Mouse (Mus musculus): ENCODE data around the gene Mak.

Mak gene
- long read RNA-seq, experiment 1: 0 reads
- long read RNA-seq, experiment 2: 0 reads

DNA sequence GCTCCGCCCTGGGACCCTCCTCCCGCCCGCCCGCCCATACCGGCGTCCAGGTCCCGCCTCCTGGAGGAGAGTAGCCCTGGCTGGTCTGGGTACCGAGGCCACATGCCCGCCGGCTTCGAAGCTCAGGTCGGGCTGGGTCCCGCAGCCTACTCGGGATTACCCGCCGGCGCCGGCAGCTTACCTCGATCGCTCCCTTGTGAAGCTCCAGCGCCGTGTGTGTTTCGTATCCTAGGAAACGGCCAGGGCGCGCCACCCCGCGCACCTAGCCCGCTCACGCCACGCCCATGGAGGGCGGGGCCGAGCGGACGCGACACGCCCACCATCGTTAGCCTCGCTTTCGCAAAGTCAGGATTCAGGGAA lies at the start of gene Mak:
Gene Mak (minus strand): TSS at position 286 of the 360 bp plus-strand sequence.
- intact Hi-C loops (cut with DNase I): no loop called here

DNA sequence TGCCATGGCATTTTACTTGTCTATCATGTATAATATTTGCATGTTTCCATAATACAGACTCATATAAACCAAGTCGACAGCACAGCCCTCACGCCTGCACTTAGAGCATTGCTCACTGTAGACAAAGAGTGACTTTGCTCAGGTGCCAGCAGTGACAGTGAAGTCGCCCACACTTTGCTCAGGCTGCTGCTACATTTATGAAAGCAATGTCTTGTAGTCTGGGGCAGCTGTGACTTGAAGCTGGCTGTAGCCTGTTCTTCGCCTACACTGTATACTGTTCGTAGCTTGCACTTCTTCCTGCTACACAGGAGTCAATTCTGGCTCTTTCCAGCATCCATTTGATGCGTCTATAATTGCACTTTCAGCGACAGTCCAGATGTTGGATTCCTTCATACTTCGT lies 49.6 kb upstream of the Mak start:
- intact Hi-C loops (cut with DNase I): no loop called here

DNA sequence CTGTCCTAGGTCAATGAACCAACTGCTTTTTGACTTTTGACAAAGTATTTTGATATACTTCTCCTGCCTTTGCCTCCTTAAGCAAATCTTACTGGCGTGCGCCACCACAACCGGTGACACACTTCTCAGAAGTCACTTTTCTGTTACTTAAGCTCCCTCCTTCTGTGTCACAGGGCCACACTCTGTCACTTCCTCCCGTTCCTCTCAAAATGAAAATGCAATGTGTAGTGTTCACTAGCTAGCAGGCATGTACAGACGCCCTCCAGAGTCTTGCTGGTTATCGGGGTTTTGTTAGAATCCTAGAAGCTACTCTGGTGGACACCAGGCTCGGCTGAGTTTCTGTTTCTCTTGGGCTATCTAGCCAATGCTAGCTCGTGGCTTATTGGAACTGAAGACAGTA lies 48.8 kb upstream of the Mak start:
- intact Hi-C loops (cut with DNase I): no loop called here

DNA sequence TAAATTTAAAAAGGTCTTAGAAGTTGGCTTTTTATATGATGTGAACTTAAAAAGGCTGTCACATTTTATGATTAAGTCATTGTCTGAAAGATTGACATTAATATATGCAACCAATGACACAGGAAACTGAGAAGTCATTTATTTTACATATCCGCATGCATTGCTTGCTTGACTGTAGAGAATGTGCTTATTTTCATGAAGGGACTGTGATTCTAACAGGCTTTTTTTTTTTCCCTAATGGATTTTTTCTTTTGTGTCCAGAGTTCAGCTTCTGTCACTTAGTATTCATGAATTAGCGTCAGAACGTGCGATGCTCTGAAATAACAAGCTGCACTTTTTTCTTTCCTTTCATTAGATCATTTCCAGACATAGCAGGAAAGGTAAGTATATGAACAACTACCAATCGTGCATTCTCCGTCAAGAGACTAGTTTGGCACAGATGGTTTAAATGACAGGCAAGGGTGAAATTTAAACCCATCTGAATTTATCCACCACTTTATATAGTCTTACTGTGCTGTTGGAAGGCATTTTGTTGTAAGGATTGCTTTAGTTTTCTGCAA lies 44.2 kb upstream of the Mak start:
- intact Hi-C loops (cut with DNase I): no loop called here

DNA sequence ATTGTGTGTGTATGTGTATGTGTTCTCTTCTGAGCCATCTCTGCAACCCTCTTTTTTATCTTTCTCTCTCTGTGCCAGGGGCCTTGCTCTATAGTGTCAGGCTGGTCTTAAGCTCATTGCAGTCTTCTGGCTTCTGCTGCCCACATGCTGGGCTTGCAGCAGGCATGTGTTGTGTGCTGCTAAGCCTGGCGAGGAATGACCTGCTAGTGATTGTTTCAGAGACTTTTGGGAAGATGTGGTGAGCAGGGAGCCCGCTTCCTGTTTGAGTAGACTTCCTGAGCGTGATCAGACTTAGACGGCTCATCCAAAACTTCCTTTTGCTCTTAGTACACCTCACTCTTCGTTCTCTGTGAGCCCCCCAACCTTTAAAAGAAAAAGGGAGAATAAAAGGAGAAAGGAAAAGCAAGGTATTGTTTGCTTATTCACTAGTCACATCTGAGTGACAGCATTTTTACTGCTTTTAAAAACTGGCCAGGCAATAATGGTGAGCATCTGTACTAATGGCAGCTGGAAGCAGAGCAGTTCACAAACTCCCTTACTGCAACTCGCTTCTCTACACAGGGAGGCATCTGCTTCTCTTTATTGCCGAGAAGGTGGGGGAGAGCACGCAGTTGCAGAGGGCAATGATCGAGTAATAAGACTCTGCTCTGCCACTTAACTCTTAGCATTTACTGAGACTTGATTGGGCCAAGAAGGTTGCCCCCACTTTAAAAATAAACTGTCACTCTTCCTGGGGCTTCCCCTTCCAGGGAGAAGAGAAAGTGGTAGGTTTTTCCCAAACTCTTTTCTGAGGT lies 39.8 kb upstream of the Mak start:
- intact Hi-C loops (cut with DNase I): no loop called here

DNA sequence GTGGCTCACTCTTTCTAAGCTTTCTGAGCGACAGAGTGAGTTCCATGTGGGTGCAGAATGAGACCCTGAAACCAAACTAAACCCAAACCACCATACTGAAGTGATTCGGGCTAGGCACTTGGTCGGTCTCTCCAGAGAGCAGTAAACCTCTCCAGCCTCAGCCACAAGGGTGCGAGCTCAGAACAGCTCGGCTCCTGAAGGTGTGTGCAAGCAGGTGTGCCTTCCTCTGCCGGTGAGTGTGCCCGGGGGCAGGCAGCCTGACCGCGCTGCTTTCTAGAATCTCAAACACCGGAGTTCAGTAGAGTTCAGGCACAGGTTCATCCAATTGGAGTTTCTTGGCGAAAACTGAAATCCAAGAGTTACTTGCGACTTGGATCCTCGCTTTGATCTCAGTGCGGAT lies 34.4 kb upstream of the Mak start, which contains the start of gene Sycp2l:
Gene Sycp2l (plus strand): TSS at position 368 of the 400 bp plus-strand sequence.
- intact Hi-C loops (cut with DNase I): no loop called here

DNA sequence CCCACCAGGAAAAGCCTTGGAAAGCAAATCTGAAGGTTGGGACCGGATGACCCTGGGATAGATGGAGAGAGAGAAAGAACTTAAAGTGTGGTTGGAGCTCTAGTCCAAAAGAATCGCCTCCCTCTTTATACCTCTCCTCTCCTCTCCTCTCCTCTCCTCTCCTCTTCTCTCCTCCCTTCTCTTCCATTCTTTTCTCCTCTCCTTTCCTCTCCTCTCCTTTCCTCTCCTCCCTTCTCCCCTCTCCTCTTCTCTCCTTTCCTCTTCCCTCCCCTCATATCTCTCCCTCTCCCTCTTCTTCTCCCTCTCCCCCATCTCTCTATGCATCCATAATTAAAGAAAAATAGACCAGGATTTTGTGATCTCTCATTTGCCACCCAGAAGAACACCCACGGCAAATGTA lies 31.4 kb upstream of the Mak start, which contains the start of gene Gcm2:
Gene Gcm2 (minus strand): TSS at position 101 of the 400 bp plus-strand sequence.
- intact Hi-C loops (cut with DNase I): no loop called here

DNA sequence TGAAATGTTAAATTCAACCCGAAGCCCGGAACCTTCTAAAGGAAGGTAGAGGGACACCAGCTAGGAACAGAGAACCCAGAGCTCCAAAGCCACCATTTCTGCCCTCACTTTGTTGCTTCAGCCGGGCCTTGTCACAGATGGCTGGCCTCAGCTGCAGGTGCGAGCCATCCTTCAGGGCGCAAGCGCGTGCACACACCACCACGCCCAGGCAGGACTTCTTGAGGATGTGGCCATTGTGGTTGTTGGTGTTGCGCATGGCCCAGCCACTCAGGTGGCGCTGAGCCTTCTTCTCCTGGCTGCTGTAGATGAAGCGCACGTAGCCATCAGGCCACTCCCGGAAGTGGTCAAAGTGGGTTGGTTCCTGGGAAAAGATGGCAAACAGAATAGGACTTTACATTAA lies 26.0 kb upstream of the Mak start:
- intact Hi-C loops (cut with DNase I): no loop called here

DNA sequence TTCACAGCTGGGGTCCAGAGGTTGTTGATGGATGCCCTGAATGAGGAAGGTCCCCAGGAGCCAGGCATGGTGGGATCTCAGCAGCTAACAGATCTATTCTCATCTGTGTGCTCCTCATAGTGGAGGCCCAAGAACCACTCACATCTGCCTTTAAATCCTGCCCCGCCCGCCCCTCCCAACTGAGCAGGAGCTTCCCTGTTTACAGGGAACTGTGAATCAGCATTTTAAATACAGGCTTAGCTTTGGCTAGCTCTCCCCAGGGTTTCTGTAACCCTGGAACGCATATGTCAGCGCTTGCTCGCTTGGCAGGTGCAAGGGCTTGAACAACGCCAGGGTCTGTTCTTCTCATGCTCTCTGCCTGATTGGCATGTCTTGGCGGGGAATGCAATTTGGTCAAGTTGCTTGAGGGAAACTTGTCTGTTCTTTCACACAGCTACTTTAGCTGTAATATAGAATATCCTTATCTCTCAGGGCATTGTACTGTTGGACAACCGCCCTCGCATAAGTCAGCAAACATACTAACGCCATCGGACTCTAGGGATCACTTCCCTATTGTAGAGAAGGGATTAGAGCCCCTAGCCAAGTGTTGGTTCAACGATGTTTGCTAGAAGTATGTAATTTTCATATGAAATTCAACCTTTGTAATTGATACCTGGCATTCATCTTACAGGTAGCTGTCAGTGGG lies 24.5 kb upstream of the Mak start:
- intact Hi-C loops (cut with DNase I): no loop called here

DNA sequence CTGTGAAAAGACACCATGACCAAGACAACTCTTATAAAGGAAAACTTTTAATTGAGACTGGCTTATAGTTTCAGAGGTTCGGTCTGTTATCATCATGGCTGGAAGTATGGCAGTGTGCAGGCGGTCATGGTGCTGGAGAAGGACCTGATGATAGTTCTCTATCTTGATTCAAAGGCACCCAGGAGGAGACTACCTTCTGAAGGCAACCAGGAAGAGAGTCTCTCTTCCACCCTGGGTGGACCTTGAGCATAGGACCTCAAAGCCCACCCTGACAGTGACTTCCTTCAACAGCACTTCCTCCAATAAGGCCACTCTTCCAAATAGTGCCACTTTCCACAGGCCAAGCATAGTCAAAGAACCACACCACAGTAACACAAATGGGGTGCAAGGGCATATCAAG lies 20.5 kb upstream of the Mak start:
- intact Hi-C loops (cut with DNase I): no loop called here

DNA sequence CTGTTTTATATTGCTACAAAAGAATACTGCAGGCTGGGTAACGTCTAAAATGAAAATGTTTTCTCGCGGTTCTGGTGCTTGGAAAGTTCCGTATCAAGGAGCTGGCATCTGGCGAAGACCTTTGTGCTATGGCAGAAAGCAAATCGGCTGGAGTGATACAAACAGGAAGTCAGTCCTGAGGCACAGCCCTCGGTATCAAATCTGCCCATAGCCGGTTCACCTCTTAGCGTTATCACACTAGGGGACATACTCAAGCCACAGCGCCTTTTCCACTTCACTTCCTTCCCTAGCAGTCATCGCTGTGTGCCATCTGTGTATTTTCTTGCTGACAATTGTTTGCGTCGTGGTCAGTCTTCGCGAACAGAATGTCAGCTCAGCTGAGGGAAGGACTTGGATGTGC lies 18.8 kb upstream of the Mak start:
- intact Hi-C loops (cut with DNase I): no loop called here

DNA sequence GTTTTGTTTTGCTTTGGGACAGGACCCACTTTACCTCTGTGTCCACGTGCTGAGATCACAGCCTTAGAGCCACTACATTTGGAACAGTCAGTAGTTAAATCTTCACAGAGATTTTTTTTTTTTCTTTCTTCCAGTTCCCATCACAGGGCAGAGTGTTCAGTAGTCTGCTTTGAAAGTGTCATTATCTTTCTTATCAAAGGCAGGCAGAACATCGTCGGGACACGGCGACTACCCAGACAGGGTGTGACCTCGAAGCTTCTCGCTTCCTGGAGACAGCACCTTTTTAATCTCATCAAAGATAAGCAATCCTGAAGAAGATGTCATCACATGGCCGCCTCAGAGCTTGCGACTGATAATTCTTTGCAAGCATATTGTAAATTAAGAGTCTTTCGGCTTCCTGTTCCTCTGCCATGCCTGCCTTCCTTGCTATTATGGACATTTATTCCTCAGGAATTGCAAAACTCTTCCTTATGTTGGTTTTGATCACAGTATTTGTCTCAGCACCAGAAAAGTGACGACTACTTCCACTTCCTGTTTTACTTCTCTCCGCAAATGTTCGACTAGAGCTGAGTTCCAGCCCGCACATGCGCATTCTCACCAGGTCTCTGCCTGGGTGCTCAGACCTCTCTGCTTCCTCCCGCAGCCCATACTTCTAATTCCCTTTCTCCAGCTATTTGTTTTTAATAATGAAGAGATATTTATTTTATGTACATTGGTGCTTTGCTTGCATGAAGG lies 18.0 kb upstream of the Mak start:
- intact Hi-C loops (cut with DNase I): no loop called here

DNA sequence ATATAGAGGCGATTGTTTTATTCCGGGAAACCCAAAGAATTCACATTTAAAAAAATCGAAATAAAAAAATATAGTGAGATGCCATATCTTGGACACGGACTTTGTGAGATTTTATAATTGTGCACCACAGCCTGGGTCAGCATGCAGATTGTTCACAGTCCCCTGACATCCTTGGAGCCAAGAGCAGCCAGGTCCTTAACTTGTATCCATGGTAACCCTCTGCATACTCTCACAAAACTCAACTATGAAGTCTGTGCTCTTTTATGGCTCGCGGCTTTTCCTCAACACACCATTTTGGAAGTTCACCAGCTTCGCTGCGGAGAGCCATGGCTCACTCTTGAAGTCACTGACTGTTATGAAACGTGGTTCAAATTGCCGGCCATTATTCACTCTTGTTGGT lies 14.7 kb upstream of the Mak start:
- intact Hi-C loops (cut with DNase I): no loop called here

DNA sequence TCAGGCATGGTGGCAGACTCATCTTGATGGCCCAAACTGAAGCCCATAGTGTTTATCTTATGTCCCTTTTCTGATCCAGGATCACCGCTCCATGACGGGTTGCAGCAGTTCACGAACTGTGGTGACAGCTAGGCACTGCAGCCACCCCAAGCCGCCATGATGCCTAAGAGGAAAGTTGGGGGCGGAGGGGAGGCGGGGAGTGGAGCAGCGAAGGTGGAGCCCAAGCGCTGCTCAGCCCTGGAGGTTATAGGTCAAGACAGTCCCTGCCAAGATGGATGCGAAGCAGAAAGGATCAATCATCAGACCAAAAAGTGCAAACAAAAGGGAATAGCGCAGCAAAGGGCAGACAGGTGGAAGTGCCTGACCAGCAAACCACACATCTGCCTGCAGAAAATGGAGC lies 11.8 kb upstream of the Mak start:
- intact Hi-C loops (cut with DNase I): no loop called here

DNA sequence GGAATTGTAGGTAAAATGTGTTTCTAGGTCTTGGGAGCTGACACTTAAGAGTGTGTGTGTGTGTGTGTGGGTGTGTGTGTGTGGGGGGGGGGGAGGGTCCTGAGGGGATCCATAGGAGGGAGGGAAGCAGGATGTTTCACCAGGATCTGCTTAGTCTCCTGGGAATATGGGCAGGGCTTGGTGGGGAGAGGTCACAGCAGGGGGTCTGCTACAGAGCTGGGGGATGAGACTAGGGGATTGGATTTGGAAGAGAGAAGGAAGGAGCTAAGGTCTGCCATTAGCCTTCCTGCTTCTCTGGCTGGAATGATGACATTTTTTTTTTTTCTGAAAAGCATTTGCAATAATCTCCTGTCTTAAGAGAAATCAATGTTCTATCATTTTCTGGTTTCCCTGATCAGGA lies 9.2 kb upstream of the Mak start:
- intact Hi-C loops (cut with DNase I): no loop called here

DNA sequence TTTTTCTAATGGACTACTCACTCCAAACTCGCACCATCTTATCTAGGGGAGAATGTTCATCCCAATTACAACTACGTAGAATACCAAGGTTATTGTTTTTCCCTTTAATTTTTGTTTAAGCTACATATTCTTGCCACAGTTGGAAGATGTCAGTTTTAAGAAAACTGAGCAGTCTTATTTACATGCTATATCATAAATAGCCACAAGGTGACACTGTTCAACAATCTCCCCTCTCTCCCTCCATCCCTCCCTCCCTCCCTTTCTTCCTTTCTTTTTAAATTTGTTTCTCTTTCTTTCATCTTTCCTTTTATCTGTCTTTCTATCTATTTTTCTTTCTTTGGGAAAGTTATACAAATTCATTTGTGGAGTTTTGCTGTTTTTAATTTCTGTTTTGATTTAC lies 5.6 kb upstream of the Mak start:
- intact Hi-C loops (cut with DNase I): loop anchor here (2.0 kb wide), 1 partner anchor 152 kb away; no protein-coding TSS in a partner anchor

DNA sequence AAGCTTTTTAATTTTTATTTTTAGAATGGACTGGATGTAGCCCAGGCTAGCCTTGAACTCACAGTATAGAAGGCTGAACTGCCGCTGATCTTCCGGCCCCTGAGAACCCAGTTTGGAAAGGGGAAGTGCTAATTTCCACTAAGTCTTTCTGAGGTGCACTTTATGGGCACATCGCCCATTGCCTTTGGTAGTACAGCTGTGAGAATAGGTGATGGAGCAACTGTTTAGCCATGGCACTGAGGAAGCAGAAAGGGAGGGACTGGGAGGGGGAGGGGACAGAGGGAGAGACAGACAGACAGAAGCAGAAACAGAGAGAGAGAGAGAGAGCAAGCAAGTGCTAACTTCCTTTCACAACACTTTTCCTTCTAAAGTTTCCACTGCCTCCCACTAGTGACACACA lies 5.0 kb upstream of the Mak start:
- intact Hi-C loops (cut with DNase I): loop anchor here (2.0 kb wide), 1 partner anchor 152 kb away; no protein-coding TSS in a partner anchor

DNA sequence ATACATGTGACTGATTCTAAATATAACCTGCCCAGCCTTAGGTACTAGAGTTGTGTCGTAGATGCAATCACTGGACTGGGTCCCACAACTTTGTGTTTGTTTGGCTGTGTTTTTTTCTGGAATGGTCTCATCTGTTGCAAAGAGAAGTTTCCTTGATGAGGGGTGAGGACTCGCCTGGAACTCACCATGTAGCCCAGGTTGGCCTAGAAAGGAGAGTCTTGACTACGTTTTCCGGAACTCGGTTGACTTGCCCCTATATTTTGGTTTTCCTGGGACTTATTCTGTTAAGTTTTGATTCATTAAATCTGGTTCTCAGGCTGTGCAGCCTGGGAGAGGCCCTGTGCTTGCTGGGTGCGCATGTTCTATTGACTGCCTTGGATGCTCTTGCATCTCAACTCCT lies 1.2 kb upstream of the Mak start:
- intact Hi-C loops (cut with DNase I): no loop called here

DNA sequence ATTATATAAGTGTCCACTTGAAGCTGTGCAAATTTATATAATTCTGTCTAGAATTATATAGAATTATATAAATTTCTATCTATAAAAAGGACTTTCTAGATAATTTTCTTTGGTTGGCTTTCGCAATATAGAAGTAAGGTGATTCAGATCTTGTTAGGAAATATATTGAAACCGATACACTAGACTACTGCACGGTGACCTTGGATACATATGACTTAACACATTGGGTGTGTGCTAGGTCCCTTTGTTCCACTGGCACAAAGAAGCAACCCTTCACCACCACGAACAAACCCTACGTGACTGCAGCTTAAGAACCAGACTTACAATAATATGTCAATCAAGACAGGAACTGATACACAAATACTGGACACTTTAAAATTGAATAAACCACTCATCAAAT lies 353 bp upstream of the Mak start:
- intact Hi-C loops (cut with DNase I): no loop called here

DNA sequence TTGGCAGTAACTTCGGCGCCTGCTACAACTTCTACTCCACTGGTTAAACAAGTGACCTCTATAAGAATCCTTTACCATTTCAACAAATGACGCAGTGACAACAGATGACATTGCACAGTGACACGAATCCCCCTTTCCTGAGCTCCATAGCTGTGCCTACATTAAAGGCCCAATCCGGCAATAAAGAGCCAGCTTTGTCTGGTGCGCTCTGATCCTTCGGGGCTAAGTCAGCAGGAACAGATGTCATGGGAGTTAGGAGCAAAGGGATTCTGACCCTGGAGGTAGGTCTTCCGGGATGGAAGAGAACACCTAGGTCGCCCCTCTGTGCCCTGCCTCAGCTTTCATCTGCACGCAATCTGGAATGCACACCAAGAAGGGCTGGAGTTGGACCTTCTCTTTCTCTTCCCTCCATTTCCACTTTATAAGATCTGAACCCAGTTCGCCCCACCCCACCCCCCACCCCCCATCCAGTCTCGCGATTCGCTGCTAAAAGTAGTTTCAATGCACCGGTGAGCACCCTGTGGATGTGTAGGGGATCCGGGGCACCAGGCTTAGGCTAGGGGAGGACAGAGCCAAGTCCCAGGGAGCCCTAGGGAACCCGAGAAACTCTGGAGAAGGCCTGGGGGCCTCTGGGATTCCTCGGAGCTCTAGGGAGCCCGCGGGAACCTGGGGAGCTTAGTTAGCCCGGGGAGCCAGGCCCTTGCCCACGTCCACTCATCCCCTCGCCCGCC lies 651 bp downstream of the Mak start:
- intact Hi-C loops (cut with DNase I): no loop called here

DNA sequence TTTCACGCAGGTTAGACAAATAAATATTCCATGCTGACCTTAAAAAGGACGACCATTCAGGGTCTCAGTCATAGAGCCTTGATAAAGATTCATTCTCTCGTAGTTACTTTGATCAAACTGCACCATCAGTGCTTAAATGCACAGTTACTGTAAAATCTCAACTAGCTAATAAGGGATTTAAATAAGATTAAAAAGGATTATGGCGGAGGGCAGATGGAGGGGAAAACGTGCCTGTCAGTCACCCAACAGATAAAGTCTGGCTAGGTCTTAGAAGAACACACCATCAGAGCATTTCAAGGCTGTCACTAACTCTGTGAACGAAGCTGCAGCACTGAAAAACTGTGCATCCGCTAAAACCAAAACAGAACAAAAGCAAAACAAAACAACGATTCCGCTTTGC lies 1.6 kb downstream of the Mak start:
- intact Hi-C loops (cut with DNase I): no loop called here
